ENCODE assay signal across 25 mouse cellular contexts in the genomic region with DNA sequence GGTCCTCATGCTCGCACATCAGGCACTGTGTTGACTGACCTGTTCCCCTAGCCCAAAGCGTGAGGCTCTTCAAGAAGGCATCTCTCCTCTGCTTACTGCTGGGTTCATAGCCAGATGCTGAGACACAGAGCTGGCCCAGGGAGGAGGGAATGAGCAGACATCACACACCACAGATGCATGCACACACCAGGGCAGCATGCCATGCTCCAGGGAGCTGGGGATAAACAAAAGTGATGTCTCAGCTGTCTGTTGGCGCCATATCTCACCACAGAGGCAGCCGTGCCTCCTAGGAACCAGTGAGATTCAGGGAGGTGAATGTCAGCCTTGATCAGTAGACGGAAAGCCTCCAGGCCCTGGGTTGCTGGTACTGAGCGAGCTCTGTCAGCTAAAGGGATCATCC.
A peak's percentile ranks its signal among the peaks of the same experiment; 100 is the strongest.
DNase-seq lines count a peak whose midpoint lies in the region; ATAC-seq and TF ChIP-seq lines count a peak whose summit lies in the region.
"Had no signal": no experiment of that assay in that cellular context is flagged by ENCODE, and none has a peak within 500 bp of the region (broad histone marks: within the 10 kb centered on the region; RNA-seq: fewer than 3 reads in every experiment).

No protein-coding gene starts in this region.

- no peak overlapping the region for H3K4me2 ChIP-seq in liver, postnatal 0 days (ENCODE audit: low read depth, low read length)
- H3K4me2 ChIP-seq: embryonic facial prominence, embryonic 12.5 days; embryonic facial prominence, embryonic 15.5 days; forebrain, embryonic 15.5 days; heart, embryonic 12.5 days; heart, embryonic 15.5 days; hindbrain, embryonic 14.5 days had no signal

- no peak for ATAC-seq in liver, postnatal 0 days
- ATAC-seq: forebrain, embryonic 15.5 days; hindbrain, postnatal 0 days; inflammation-experienced regulatory T-cells, adult 6 months had no signal

- H3K36me3 ChIP-seq in liver, postnatal 0 days (replicated peaks; ENCODE audit: insufficient read depth, low read length): no peaks in the 10 kb centered on the region
- H3K36me3 ChIP-seq: embryonic facial prominence, embryonic 12.5 days; embryonic facial prominence, embryonic 15.5 days; forebrain, embryonic 15.5 days; heart, embryonic 12.5 days; heart, embryonic 15.5 days had no signal

- TF ChIP-seq CTCF in gastrocnemius, adult 2 months (IDR thresholded peaks at IDR 0.05): no peak
- TF ChIP-seq CTCF in liver, postnatal 0 days (IDR thresholded peaks at IDR 0.05; ENCODE audit: low read depth): no peak

- H3K27ac ChIP-seq in gastrocnemius, adult 2 months: no peak overlapping the region
- H3K27ac ChIP-seq in liver, postnatal 0 days (ENCODE audit: low read depth): no peak overlapping the region
- H3K27ac ChIP-seq: embryonic facial prominence, embryonic 12.5 days; embryonic facial prominence, embryonic 15.5 days; forebrain, embryonic 15.5 days; heart, embryonic 15.5 days; hindbrain, embryonic 14.5 days; hindbrain, postnatal 0 days had no signal

- 78% methylated on average over 6 of the region's 6 CpGs for WGBS in liver, postnatal 0 days (ENCODE audit: insufficient replicate concordance)

- H3K4me1 ChIP-seq in liver, postnatal 0 days (ENCODE audit: insufficient read depth): peaks cover 5% of the 10 kb centered on the region; the same call in 1 of the 2 replicates
- H3K4me1 ChIP-seq: heart, embryonic 15.5 days had no signal

- H3K9me3 ChIP-seq in liver, postnatal 0 days (ENCODE audit: low read length): no peaks in the 10 kb centered on the region
- H3K9me3 ChIP-seq: embryonic facial prominence, embryonic 12.5 days; embryonic facial prominence, embryonic 15.5 days; forebrain, embryonic 15.5 days; heart, embryonic 12.5 days; heart, embryonic 15.5 days had no signal

- no peaks in the 10 kb centered on the region for H3K27me3 ChIP-seq in liver, postnatal 0 days (ENCODE audit: insufficient read depth, low read length)
- H3K27me3 ChIP-seq: embryonic facial prominence, embryonic 12.5 days; embryonic facial prominence, embryonic 15.5 days; forebrain, embryonic 15.5 days had no signal

- TF ChIP-seq EP300 in liver, postnatal 0 days (IDR thresholded peaks at IDR 0.05; ENCODE audit: low read depth): no peak

- H3K9ac ChIP-seq in liver, postnatal 0 days (replicated peaks): no peak overlapping the region
- H3K9ac ChIP-seq: embryonic facial prominence, embryonic 12.5 days; embryonic facial prominence, embryonic 15.5 days; forebrain, embryonic 15.5 days; heart, embryonic 12.5 days; heart, embryonic 15.5 days; hindbrain, embryonic 14.5 days had no signal

- no peak overlapping the region for H3K4me3 ChIP-seq in gastrocnemius, adult 2 months
- H3K4me3 ChIP-seq in liver, postnatal 0 days (ENCODE audit: low read depth, low read length): no peak overlapping the region
- H3K4me3 ChIP-seq: embryonic facial prominence, embryonic 12.5 days; embryonic facial prominence, embryonic 15.5 days; forebrain, embryonic 15.5 days; heart, embryonic 12.5 days; heart, embryonic 15.5 days had no signal

- intact Hi-C loops in gastrocnemius, adult 2 months (cut with DNase I): no loop called here
- intact Hi-C loops in left cerebral cortex, postnatal 4 days (cut with DNase I): no loop called here
- intact Hi-C loops in left cerebral cortex, postnatal 14 days (cut with DNase I): no loop called here

- peak; percentile 6 for DNase-seq in gastrocnemius, adult 2 months
- DNase-seq in gastrocnemius, postnatal 4 days (ENCODE audit: low spot score in 2 of 2): no peak
- DNase-seq in left cerebral cortex, postnatal 4 days: peak; percentile 57
- DNase-seq in left cerebral cortex, postnatal 14 days (ENCODE audit: low spot score in 2 of 2): no peak
- peak; percentile 8 for DNase-seq in 3T3-L1 (ENCODE audit: low read depth, low spot score)
- DNase-seq in NIH3T3 (ENCODE audit: low read depth): peak; percentile 39
- no peak for DNase-seq in liver, postnatal 0 days
- DNase-seq in thymus, postnatal 25 days: no peak
- DNase-seq: adrenal gland, adult 2 months; adrenal gland, postnatal 14 days; cerebellum, adult 18-20 months; cerebellum, adult 9-10 months; cerebellum, postnatal 25 days; gastrocnemius, postnatal 14 days; heart, adult 18-20 months; heart, postnatal 10 days; heart, postnatal 36 days had no signal

Comparison
In these comparisons a context has a peak if more than half of its experiments do, and no peak if none do; other contexts are left out.
1. DNase-seq: peak in gastrocnemius, adult 2 months (single experiment), left cerebral cortex, postnatal 4 days (single experiment), 3T3-L1 (single experiment) and NIH3T3 (single experiment); none in gastrocnemius, postnatal 4 days (0 of 2), left cerebral cortex, postnatal 14 days (0 of 2), liver, postnatal 0 days (single experiment) and thymus, postnatal 25 days (single experiment).